Mouse (Mus musculus) cortical plate, adult 2 months (tissue): ENCODE data around the gene Slamf6.

Source experiments
- CTCF ChIP-seq: fragments of 200-500 bp; IDR thresholded peaks from 2 replicates; pipeline ENCODE4 v1.5.1; 2011; ENCODE audit warnings: mild to moderate bottlenecking, control low read depth, low read length; ENCODE audit not compliant: insufficient read depth; ENCODE audit errors: extremely low read depth
- POLR2A ChIP-seq: fragments of 200-500 bp; IDR thresholded peaks from 2 replicates; pipeline ENCODE4 v1.6.1; 2011; ENCODE audit warnings: mild to moderate bottlenecking, low read length, control low read depth; ENCODE audit not compliant: insufficient read depth; ENCODE audit errors: extremely low read depth

DNA sequence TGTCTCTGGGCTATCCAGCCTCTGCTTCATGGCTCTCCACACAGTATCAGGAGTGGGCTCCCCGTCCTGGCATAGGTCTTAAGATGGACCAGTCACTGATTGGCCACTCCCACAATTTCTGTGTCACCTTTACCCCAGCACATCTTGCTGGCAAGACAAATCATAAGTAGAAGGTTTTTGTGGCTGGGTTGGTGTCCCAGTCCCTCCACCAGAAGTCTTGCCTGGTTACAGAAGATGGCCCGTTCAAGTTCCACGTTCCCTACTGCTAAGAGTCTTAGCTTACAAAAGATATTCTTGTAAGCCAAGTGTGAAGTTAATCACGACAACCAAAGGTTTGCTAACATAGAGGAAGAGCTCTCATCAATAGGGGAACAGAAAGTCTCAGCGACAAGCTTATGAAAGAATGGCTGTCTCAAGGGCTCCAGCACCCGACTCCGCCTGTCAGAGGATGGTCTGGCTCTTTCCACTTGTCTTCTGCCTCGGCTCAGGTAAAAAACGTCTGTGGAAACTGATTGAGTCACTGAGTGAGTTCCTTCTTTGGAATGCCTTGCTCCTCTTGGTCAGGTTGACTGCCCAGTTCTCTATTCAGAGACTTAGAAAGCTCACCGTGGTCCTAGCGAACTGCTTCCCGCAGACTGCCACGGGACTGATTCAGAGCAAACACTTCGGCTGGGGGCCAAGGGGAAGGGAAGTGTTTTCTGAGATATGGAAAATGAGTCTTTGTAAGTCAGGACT is at the start of gene Slamf6:
- TF ChIP-seq CTCF (no peak), POLR2A (no peak)
